Mouse (Mus musculus): ENCODE measurements at regions not wholly inside any gene's neighbourhood (a gene's known extent, or its start where the extent isn't known, plus 50 kb on each side); places are given as distances from the start of the nearest gene placed in this dataset.

GRCm38 (mm10) chr3:104279505-104279904 is 59.3 kb upstream of the Magi3 start:
- TF ChIP-seq POLR2A (IDR thresholded peaks at IDR 0.05; ENCODE audit: extremely low read depth, insufficient read depth, low read length) (no peak), CTCF (IDR thresholded peaks at IDR 0.05; ENCODE audit: low read depth, low read length) (no peak)
